Mouse (Mus musculus): ENCODE data around the gene Rbm39.
"Not testable (repeated sequence)": the region's sequence is repeated elsewhere in the genome, so short reads cannot be mapped to it uniquely, and the experiment has no call there.

Gene Rbm39

GRCm38 (mm10) chr2:156180094-156180821 lies at the start of gene Rbm39:
Gene Rbm39, minus strand, starts transcription at chr2:156180238.
- peak; percentile 95 for ATAC-seq (ENCODE audit: low TSS enrichment)

GRCm38 (mm10) chr2:156229171-156229570 lies 49.1 kb upstream of the Rbm39 start:
- ATAC-seq (ENCODE audit: low TSS enrichment), result no peak

GRCm38 (mm10) chr2:156227689-156228088 lies 47.7 kb upstream of the Rbm39 start:
- ATAC-seq (ENCODE audit: low TSS enrichment), result no peak

- ATAC-seq (ENCODE audit: low TSS enrichment), result no peak
Measured at GRCm38 (mm10) chr2:156224043-156224442, 44.0 kb upstream of the Rbm39 start.

DNA sequence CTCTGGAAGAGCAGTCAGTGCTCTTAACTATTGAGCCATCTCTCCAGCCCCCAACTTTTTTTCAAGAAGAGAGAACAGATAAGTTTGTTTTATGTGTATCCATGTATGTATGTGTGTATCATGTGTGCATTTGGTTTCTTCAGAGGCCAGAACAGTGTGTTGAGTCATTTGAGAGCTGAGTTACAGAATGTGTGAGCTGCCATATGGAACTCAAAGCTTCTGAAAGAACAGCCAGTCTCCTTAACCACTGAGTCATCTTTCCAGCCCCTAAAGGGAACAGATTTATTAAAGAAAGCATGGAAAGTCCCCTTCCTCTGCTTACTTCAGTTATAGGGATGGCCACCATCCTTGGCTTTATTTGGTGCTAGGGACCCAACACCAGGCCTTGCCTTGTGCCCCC lies 42.1 kb upstream of the Rbm39 start:
- peak; percentile 79 for ATAC-seq (ENCODE audit: low TSS enrichment)

GRCm38 (mm10) chr2:156217786-156218185 lies 37.7 kb upstream of the Rbm39 start:
- no peak for ATAC-seq (ENCODE audit: low TSS enrichment)

DNA sequence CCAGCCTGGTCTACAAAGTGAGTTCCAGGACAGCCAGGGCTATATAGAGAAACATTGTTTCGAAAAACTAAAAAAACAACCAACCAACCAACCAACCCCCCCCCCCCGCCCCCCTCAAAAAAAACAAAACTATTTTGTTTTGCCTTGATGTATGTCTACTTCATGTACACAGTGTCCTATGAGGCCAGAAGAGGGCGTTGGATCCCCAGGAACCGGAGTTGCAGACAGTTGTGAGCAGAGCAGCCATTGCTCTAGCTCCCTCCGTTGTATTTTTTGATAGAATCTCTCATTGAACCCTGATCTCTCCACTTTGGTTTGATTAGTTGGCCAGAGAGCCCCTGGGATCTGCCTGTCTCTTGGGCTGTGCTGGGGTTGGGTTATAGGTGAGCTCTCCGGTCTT lies 23.9 kb upstream of the Rbm39 start:
- no peak for ATAC-seq (ENCODE audit: low TSS enrichment)

GRCm38 (mm10) chr2:156202848-156203437 lies 22.9 kb upstream of the Rbm39 start:
- peak; percentile 23; the same call in 1 of the 2 replicates for ATAC-seq (ENCODE audit: low TSS enrichment)

DNA sequence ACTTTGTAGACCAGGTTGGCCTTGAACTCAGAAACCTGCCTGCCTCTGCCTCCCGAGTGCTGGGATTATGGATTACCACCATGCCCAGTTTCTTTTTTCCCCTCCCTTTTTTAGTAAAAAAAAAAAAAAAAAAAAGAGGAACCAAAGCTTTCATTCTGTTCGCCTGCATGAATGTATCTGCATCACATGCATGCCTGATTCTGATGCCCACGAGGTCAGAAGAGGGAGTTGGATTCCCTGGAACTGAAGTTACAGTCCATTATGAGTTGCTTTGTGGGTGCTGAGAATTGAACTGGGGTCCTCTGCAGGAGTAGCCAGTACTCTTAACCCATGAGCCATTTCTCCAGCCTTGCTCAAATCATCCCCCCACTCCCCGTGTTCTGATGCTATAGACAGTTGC lies 21.4 kb upstream of the Rbm39 start:
- ATAC-seq (ENCODE audit: low TSS enrichment), result no peak

DNA sequence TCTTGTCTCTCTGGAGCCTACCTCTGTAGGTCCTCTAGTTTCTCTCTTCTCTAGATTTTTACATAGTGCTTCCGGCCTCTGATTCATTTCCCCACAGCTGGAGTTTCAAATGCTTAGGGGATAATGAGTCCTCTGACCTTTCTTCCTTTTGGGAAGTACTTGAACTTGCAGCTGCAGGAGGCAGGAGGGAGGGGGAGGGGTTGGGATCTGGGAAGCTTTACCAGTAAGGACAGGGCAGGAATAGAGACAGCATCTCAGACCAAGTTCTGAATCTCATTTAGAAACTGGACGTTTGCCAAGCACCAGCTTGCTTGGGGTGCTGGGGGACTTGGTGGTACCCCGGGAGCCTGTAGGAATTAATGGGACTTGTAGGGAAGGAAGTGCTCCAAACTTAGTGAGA lies 19.9 kb upstream of the Rbm39 start:
- ATAC-seq (ENCODE audit: low TSS enrichment), result no peak

- no peak for ATAC-seq (ENCODE audit: low TSS enrichment)
Measured at GRCm38 (mm10) chr2:156197129-156197911, 17.3 kb upstream of the Rbm39 start.

DNA sequence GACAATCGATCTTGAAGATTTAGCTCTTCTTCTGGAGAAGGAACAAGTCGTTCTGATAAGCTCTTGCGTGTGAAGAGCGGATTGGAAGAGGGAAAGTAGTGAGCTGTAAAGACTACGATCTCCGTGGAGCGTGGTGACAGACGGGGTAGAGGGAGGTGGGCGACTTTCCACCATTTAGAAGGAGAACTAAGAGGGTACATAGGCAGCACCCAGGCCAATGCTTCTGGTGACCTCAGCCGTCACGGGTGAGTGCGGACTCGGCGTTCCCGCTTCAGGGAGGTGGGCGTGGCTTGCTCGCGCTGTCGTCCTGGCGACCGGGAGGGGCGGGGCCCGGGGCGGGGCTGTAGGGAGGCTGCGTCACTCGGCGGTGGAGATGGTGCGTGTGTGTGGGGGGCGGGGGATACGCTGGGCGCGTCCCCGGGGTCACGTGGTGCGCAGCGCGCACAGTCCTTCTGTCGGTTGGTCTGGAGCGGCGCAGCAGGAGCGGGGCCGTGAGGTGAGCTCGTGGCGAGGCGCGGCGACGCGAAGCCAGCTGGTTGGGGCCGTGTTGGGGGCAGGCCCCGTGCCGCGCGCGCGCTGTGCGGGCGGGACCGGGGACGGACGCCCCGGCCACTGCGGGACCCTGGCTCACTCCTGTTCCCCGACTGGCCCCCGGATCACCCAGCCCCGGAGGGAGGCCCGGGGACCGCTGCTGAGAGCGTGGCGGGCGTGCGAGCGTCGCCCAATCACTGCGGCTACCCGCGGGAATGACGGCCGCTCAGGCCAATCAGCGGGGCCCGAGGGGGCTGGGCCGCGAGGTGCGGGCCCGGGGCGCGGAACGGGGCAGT lies 16.5 kb upstream of the Rbm39 start, which contains the start of gene Phf20:
Phf20 (plus strand) TSS at position 165 of the 827 bp plus-strand sequence.
- peak; percentile 96 for ATAC-seq (ENCODE audit: low TSS enrichment)

DNA sequence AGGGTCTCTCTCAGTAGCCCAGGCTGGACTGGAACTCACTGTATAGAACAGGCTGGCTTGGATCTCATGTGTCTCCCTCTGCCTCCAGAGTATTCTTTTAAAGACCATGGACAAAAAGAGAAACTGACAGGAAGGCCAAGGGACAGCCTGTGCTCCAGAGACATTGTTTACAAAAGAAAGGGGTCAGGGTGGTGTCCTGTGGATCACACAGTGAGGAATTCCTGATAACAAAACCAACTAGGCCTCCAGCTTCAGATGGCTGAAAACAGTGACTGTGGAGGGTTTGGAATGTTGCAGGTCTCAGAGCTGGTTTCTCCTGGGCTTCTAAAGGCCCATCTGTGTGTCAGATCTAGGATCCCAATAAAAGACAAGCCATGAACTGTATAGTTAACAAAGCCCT lies 14.5 kb upstream of the Rbm39 start:
- ATAC-seq (ENCODE audit: low TSS enrichment), result no peak

DNA sequence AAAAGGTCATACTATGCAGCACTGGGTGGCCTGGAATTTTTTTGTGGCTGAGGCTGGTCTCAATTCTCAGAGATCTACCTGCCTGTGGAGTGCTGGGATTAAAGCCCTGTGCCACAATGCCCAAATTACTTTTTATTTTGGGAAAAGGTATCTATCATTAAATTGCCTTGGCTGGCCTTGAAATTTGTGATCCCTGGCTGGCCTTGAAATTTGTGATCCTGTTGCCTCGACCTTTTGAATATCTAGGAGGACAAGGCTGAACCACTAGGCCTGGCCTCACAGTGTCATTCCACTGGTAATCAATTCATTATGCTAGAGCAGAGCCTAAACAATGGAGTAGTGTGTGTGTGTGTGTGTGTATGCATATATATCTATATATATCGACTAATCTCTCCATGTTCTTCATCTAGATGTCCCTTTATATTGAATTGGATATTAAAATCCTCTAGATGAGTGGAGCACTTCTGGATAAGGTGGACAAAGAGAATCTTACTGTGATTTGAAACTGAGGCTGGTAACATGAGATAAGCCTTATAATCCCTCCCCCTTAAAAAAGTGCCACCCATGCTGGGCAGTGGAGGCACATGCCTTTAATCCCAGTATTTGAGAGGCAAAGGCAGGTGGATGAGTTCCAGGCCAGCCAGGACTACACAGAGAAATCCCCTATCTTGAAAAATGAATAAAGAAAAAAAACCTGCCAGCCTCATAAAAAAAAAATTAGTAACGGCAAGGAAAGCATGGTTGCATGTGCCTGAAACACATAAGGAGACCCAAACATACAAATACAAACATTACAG lies 13.2 kb upstream of the Rbm39 start:
- no peak for ATAC-seq (ENCODE audit: low TSS enrichment)

DNA sequence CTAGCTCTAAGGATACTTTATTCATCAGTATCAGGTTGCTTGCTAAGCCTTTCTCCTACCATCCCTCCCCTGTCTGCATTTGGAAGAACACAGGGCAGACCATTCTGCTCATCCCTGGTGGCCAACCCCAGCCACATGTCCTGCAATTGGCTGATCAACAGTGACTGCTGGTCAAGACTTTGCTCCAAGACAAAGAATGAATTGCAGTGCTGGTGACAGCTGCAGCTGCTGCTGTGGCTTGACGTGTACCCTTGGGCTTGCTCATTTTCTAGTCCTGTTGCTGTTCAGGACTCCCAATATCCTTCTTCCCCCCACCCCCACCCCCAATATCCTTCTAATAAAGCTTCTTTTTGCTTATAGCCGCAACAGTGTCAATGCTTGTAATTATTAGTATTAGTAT lies 12.0 kb upstream of the Rbm39 start:
- no peak for ATAC-seq (ENCODE audit: low TSS enrichment)

GRCm38 (mm10) chr2:156191540-156191939 lies 11.5 kb upstream of the Rbm39 start:
- no peak for ATAC-seq (ENCODE audit: low TSS enrichment)

DNA sequence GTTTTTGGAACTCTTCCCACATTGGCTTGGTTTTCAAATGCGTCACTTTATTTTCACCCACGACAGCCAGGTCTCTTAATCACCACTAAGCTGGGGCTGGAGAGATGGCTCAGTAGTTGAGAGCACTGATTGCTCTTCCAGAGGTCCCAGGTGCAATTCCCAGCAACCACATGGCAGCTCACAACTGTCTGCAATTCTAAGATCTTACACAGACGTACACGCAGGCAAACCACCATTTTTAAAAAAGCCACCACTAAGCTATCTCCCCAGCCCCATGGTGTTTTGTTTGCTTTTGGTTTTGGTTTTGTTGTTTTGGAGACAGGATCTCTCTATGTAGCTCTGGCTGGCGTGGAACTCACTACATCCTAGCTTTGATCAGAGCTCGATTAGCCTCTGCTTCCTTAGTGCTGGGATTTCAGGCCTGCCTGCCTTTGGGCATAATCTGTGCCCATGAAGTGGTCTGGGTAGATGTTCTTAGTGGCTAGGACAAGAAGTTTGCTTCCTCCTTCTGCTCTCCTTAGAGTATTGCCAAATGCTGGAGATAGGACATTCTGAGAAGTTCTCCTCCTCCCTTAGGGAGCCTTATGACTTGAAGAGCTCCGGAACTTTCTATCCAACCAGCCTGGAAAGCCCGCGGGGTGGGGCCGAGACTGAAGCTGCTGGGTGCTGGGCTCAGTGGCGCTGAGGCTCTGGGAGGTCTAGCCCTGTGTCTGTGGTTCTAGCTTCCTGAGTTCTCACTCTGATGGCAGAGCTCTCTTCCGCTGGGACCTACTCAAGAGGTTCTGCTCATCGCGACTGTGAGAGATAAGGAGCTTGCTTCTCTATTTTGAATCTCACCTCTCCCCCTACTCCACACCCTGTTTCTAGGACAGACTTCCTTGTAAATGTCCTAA lies 10.2 kb upstream of the Rbm39 start:
- ATAC-seq (ENCODE audit: low TSS enrichment), result no peak

DNA sequence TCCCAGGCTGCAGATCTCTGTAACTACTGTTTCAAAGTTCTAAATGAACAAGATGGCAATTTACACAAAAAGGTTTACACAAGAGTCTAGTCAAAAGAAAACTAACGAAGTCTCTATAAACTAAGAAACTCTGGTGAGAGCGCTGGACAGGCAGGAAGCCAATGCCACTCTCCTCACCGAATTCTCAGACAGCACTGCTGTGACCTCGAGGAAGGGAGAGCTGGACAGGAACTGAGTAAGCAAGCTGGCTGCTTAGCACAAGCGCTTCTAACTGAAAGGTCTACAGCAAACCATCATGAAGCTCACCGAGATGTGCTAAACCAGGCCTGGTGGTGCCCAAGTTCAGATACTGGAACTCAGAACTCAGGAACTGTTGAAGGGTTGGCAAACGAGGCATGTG lies 9.2 kb upstream of the Rbm39 start:
- ATAC-seq (ENCODE audit: low TSS enrichment), result not testable (repeated sequence)

DNA sequence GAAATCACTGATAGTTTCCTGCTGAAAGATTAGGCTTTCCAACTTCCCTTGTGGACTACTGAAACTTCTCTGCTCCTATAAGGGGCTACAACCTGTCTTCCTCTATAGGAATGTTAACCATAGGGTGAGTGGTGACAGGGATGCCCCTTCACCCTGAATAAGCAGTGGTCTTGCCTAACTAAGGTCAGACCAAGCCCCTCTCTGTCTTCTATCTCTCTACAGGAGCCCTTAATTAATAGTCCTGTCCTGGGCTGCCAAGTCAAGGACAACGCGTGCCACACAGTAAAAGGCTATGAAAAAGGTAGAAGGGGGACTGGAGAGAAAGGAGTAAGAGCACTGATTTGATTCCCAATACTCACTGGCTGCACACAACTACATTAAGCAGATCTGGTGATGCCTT lies 1.6 kb upstream of the Rbm39 start:
- no peak for ATAC-seq (ENCODE audit: low TSS enrichment)

All from frontal cortex, adult (tissue).